Mouse (Mus musculus) liver, adult 2 months (tissue): ENCODE data around the gene Creb5. TPM values are rescaled to one million over a fixed set of nuclear protein-coding genes. Genes with fewer than 3 reads are reported as not detected.

Experiments used
- DNase-seq: peaks from one replicate; pipeline ENCODE4 v3.0.0-alpha.2; 2011; ENCODE audit warnings: low read depth, low spot score; ENCODE audit errors: extremely low read depth
- H3K27ac ChIP-seq: fragments of 200-500 bp; replicated peaks from 2 replicates; pipeline ENCODE4 v1.5.1; 2012; ENCODE audit warnings: low read depth, mild to moderate bottlenecking, control low read depth, inconsistent platforms, low read length; ENCODE audit not compliant: insufficient read depth
- H3K27me3 ChIP-seq: fragments of 200-500 bp; 2 replicates; pipeline ENCODE4 v1.6.1; 2012; ENCODE audit warnings: mild to moderate bottlenecking, moderate library complexity, low read length, inconsistent platforms; ENCODE audit not compliant: control insufficient read depth, insufficient read depth
- H3K36me3 ChIP-seq: fragments of 200-500 bp; 2 replicates; pipeline ENCODE4 v1.6.1; 2012; ENCODE audit warnings: low read length, inconsistent platforms; ENCODE audit not compliant: control insufficient read depth, insufficient read depth
- H3K4me1 ChIP-seq: fragments of 200-500 bp; 2 replicates; pipeline ENCODE4 v1.6.1; 2011; ENCODE audit warnings: low read length; ENCODE audit not compliant: control insufficient read depth, insufficient read depth
- H3K4me3 ChIP-seq: fragments of 200-500 bp; 2 replicates; pipeline ENCODE4 v1.5.1; 2011; ENCODE audit warnings: low read depth, mild to moderate bottlenecking, control low read depth, low read length, moderate library complexity; ENCODE audit not compliant: insufficient read depth
- H3K79me2 ChIP-seq: fragments of 200-500 bp; 2 replicates; pipeline ENCODE4 v1.6.1; 2012; ENCODE audit warnings: inconsistent platforms, mild to moderate bottlenecking, low read length, moderate library complexity; ENCODE audit not compliant: control insufficient read depth, insufficient read depth
- H3K9ac ChIP-seq: fragments of 200-500 bp; 2 replicates; pipeline ENCODE4 v1.6.1; 2012; ENCODE audit warnings: low read depth, mild to moderate bottlenecking, control low read depth, inconsistent platforms, low read length
- CTCF ChIP-seq: fragments of 200-500 bp; IDR thresholded peaks from 2 replicates; pipeline ENCODE4 v1.5.1; 2011; ENCODE audit warnings: low read depth, low read length, control low read depth
- POLR2A ChIP-seq: fragments of 200-500 bp; IDR thresholded peaks from 2 replicates; pipeline ENCODE4 v1.6.1; 2011; ENCODE audit warnings: low read length, control low read depth; ENCODE audit not compliant: insufficient read depth; ENCODE audit errors: extremely low read depth
- WGBS: fragments of 180-500 bp; shearing (Covaris S2); methylation state at CpG from one replicate; pipeline ENCODE4 v1.1.7; 2018; 5-methylcytosine and 5-hydroxymethylcytosine counted together
- polyA plus RNA-seq: library from polyadenylated mRNA; depleted of rRNA; stranded (reverse); fragments of >200 nt; gene quantifications from 2 replicates; pipeline ENCODE4 v1.2.3, GENCODE M21; 2012
- total RNA-seq: library from RNA; depleted of rRNA; stranded (reverse); fragments of >200 nt; gene quantifications from 2 replicates; pipeline ENCODE4 v1.2.3, GENCODE M21; 2014

Gene Creb5
- total and polyA plus RNA-seq, 2 experiments = 0.02 to 0.18 TPM

- Histone ChIP-seq H3K36me3 (no peaks in the 10 kb centered on the region), H3K9ac (no peak overlapping the region)
- WGBS = 81% methylated on average over 6 of the region's 6 CpGs
These were observed 357.0 kb downstream of the Creb5 start for GRCm38 (mm10) chr6:53644056-53644455.

GRCm38 (mm10) chr6:53644971-53645370, 357.9 kb downstream of the Creb5 start:
- DNase-seq = peak; percentile 72
- Histone ChIP-seq H3K36me3 (no peaks in the 10 kb centered on the region), H3K9ac (no peak overlapping the region), H3K79me2 (no peaks in the 10 kb centered on the region), H3K27me3 (peaks cover 4% of the 10 kb centered on the region), H3K27ac (no peak overlapping the region), H3K4me3 (no peak overlapping the region), H3K4me1 (peaks cover 3% of the 10 kb centered on the region; the same call in 1 of the 2 replicates)
- 24% methylated on average over 7 of the region's 7 CpGs for WGBS
- TF ChIP-seq POLR2A = no peak
- TF ChIP-seq CTCF = no peak

More at GRCm38 (mm10) chr6:53644056-53644455, 357.0 kb downstream of the Creb5 start:
- Histone ChIP-seq H3K79me2 (no peaks in the 10 kb centered on the region), H3K27me3 (no peaks in the 10 kb centered on the region; the same call in none of the 2 replicates), H3K27ac (no peak overlapping the region), H3K4me1 (peaks cover 3% of the 10 kb centered on the region; the same call in 1 of the 2 replicates), H3K4me3 (no peak overlapping the region)
- TF ChIP-seq CTCF (no peak), POLR2A (no peak)
- DNase-seq = no peak

GRCm38 (mm10) chr6:53649782-53650181, 362.7 kb downstream of the Creb5 start:
- TF ChIP-seq CTCF (no peak), POLR2A (no peak)
- 82% methylated on average over 1 of the region's 1 CpGs for WGBS
- Histone ChIP-seq H3K27me3 (peaks cover 6% of the 10 kb centered on the region; the same call in 1 of the 2 replicates), H3K79me2 (no peaks in the 10 kb centered on the region), H3K9ac (no peak overlapping the region), H3K36me3 (no peaks in the 10 kb centered on the region), H3K4me1 (peaks cover 3% of the 10 kb centered on the region; the same call in 1 of the 2 replicates), H3K4me3 (no peak overlapping the region), H3K27ac (no peak overlapping the region)
- no peak for DNase-seq

GRCm38 (mm10) chr6:53652691-53653090, 365.6 kb downstream of the Creb5 start:
- H3K9ac ChIP-seq = no peak overlapping the region
- peaks cover 6% of the 10 kb centered on the region; the same call in 1 of the 2 replicates for H3K27me3 ChIP-seq
- DNase-seq = no peak
- TF ChIP-seq CTCF = no peak
- no peak for TF ChIP-seq POLR2A
- no peak overlapping the region for H3K4me3 ChIP-seq
- WGBS = 78% methylated on average over 5 of the region's 5 CpGs
- H3K27ac ChIP-seq = no peak overlapping the region
- H3K36me3 ChIP-seq = no peaks in the 10 kb centered on the region
- H3K4me1 ChIP-seq = no peaks in the 10 kb centered on the region
- no peaks in the 10 kb centered on the region for H3K79me2 ChIP-seq

GRCm38 (mm10) chr6:53653706-53654360, 366.8 kb downstream of the Creb5 start:
- WGBS = 76% methylated on average over 8 of the region's 8 CpGs
- no peak for DNase-seq
- H3K79me2 ChIP-seq = no peaks in the 10 kb centered on the region
- no peaks in the 10 kb centered on the region for H3K36me3 ChIP-seq
- no peak overlapping the region for H3K27ac ChIP-seq
- no peaks in the 10 kb centered on the region for H3K4me1 ChIP-seq
- no peak overlapping the region for H3K9ac ChIP-seq
- H3K27me3 ChIP-seq = peaks cover 6% of the 10 kb centered on the region; the same call in 1 of the 2 replicates
- TF ChIP-seq POLR2A = no peak
- no peak for TF ChIP-seq CTCF
- H3K4me3 ChIP-seq = no peak overlapping the region

GRCm38 (mm10) chr6:53654361-53654824, 367.3 kb downstream of the Creb5 start:
- peaks cover 6% of the 10 kb centered on the region; the same call in 1 of the 2 replicates for H3K27me3 ChIP-seq
- no peak overlapping the region for H3K27ac ChIP-seq
- H3K79me2 ChIP-seq = no peaks in the 10 kb centered on the region
- DNase-seq = no peak
- no peak overlapping the region for H3K4me3 ChIP-seq
- no peaks in the 10 kb centered on the region for H3K4me1 ChIP-seq
- no peak overlapping the region for H3K9ac ChIP-seq
- TF ChIP-seq CTCF = no peak
- no peak for TF ChIP-seq POLR2A
- WGBS = 77% methylated on average over 12 of the region's 12 CpGs
- no peaks in the 10 kb centered on the region for H3K36me3 ChIP-seq
